Mouse (Mus musculus) intestine, postnatal 0 days (tissue): ENCODE data around the gene Mylk2. TPM values are rescaled to one million over a fixed set of nuclear protein-coding genes. Genes with fewer than 3 reads are reported as not detected.

ENCODE experiments used
- ATAC-seq: fragments of 200-750 bp; cut with Nextera tagmentation; 2 replicates; pipeline ENCODE4 v1.8.0; 2017; ENCODE audit warnings: mild to moderate bottlenecking, moderate TSS enrichment, moderate library complexity
- H3K27ac ChIP-seq: fragments of 300-500 bp; sonication (generic); 2 replicates; pipeline ENCODE4 v1.5.1; 2014; ENCODE audit warnings: mild to moderate bottlenecking, low read depth, low read length, moderate library complexity
- H3K27me3 ChIP-seq: fragments of 300-500 bp; sonication (generic); replicated peaks from 2 replicates; pipeline ENCODE4 v1.6.1; 2014; ENCODE audit warnings: low read length, mixed read lengths; ENCODE audit not compliant: control insufficient read depth, insufficient read depth
- H3K36me3 ChIP-seq: fragments of 300-500 bp; sonication (generic); 2 replicates; pipeline ENCODE4 v1.6.1; 2014; ENCODE audit warnings: mild to moderate bottlenecking, moderate library complexity; ENCODE audit not compliant: control insufficient read depth, insufficient read depth
- H3K4me1 ChIP-seq: fragments of 300-500 bp; sonication (generic); replicated peaks from 2 replicates; pipeline ENCODE4 v1.6.1; 2014; ENCODE audit warnings: antibody characterized with exemption, low read length, mixed read lengths; ENCODE audit not compliant: control insufficient read depth, insufficient read depth
- H3K4me2 ChIP-seq: fragments of 300-500 bp; sonication (generic); replicated peaks from 2 replicates; pipeline ENCODE4 v1.6.1; 2014; ENCODE audit warnings: low read depth, mild to moderate bottlenecking, moderate library complexity
- H3K4me3 ChIP-seq: fragments of 300-500 bp; sonication (generic); 2 replicates; pipeline ENCODE4 v1.5.1; 2014; ENCODE audit warnings: low read depth, low read length
- H3K9ac ChIP-seq: fragments of 300-500 bp; sonication (generic); 2 replicates; pipeline ENCODE4 v1.6.1; 2014; ENCODE audit warnings: mild to moderate bottlenecking, low read depth, low read length
- H3K9me3 ChIP-seq: fragments of 300-500 bp; sonication (generic); 2 replicates; pipeline ENCODE4 v1.6.1; 2016; ENCODE audit warnings: mixed run types; ENCODE audit not compliant: control insufficient read depth
- CTCF ChIP-seq: sonication (generic); IDR thresholded peaks from 2 replicates; pipeline ENCODE4 v1.5.1; 2016; ENCODE audit warnings: low read depth, mild to moderate bottlenecking, control low read depth, antibody characterized with exemption, moderate library complexity
- WGBS: fragments of 180-500 bp; shearing (Covaris S2); extraction: QIAGEN DNeasy Blood & Tissue Kit; methylation state at CpG from one replicate; pipeline ENCODE4 v1.1.7; 2014; 5-methylcytosine and 5-hydroxymethylcytosine counted together
- polyA plus RNA-seq: library from polyadenylated mRNA; unstranded; fragments of >200 nt; fragmentation: Nextera tagmentation; extraction: Ambion mirVana; gene quantifications from 2 replicates; pipeline ENCODE4 v1.2.1, GENCODE M21; 2015

Gene Mylk2
- polyA plus RNA-seq, 1 experiment from 2014 or later: not detected

DNA sequence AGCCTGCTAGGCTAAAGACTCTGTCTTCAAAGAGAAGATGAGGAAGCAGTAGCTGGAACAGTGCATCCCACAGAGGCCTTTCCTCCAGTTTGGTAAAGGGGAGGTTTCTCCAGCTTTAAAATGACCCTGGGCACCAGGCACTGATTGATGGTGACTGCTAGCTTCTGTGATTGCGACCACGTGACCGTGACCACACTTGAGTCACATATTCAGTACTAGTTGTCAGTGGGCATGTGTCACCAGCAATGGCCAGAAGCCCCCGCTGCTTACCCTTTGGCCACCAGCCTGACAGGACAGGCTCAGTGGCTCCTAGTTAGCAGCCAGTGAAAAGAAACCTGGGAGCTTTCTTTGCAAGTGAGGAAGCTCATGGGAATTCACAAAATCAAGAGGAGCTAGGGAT is 7.6 kb upstream of the Mylk2 start:
- 89% methylated on average over 4 of the region's 4 CpGs for WGBS

DNA sequence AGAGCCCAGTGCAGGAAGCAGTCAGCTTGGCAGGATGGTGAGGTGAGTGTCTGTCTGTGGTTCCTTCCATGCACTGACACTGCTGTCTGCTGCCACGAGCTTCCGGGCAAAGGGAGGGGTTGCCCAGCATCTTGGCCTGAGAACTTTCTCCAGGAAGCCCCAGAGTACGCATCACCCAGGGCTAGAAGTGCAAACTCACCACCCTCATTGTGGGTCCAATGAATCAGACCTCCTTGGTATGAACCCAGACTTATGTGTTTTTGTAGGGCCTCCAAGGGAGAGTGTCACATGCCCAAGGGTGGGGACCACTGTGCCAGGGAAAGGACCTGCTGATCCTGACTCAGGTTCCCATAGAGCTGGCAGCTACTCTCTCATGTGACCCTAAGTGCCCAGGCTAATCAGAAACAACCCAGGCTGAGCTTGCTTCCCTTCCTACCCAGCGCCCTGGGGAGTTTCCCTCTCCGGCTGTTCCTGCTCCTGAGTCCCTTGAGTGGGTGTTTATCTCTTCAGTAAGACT is 7.0 kb upstream of the Mylk2 start:
- H3K4me3 ChIP-seq: no peak overlapping the region
- no peaks in the 10 kb centered on the region for H3K27me3 ChIP-seq
- H3K4me2 ChIP-seq: no peak overlapping the region
- no peak for ATAC-seq
- TF ChIP-seq CTCF: no peak
- no peaks in the 10 kb centered on the region for H3K36me3 ChIP-seq
- no peak overlapping the region for H3K9ac ChIP-seq
- 56% methylated on average over 5 of the region's 5 CpGs for WGBS
- H3K4me1 ChIP-seq: no peaks in the 10 kb centered on the region
- H3K9me3 ChIP-seq: no peaks in the 10 kb centered on the region
- H3K27ac ChIP-seq: no peak overlapping the region

More for the DNA sequence above, 7.6 kb upstream of the Mylk2 start:
- Histone ChIP-seq H3K9ac (no peak overlapping the region), H3K4me1 (no peaks in the 10 kb centered on the region), H3K4me3 (no peak overlapping the region), H3K4me2 (no peak overlapping the region), H3K27me3 (no peaks in the 10 kb centered on the region), H3K9me3 (no peaks in the 10 kb centered on the region), H3K27ac (no peak overlapping the region), H3K36me3 (no peaks in the 10 kb centered on the region)
- no peak for TF ChIP-seq CTCF
- no peak for ATAC-seq

DNA sequence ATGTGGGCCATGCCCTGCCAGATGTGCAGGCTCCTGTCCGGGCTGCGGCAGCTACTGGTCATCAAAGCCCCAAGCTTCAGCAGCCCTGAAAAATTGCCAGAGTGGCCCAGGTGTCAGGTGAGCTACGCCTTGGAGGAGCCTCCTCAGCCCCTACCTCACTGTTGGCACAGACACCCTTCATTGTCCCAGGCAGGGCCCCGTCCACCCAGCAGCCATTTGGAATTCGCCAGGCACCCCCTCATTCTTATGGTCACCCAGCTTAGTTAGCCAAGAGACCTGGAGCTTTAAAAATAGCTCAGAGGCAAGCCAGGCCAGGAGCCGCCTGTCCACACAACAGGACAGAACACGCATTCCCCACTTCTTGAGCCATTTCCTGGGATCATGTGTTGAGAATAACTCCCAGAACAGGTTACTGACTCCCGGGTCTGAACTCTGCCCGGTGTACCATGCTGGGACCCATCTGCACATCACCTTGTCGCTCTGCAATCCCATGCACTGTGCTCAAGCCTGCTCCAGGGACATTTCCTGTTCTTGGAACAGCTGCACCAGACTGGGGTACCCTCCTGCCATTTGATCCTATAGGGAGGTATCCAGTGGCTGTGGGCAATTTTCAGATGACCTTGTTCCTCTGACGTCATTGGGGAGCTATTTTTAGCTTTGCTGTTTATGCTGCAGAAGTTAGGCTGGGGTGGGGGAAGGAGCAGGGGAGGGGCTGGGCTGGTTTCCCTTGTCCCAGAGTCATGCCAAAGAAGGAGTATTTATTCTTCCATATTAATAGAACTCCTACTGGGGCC is 5.9 kb upstream of the Mylk2 start:
- no peaks in the 10 kb centered on the region for H3K4me1 ChIP-seq
- no peak overlapping the region for H3K27ac ChIP-seq
- 56% methylated on average over 11 of the region's 11 CpGs for WGBS

DNA sequence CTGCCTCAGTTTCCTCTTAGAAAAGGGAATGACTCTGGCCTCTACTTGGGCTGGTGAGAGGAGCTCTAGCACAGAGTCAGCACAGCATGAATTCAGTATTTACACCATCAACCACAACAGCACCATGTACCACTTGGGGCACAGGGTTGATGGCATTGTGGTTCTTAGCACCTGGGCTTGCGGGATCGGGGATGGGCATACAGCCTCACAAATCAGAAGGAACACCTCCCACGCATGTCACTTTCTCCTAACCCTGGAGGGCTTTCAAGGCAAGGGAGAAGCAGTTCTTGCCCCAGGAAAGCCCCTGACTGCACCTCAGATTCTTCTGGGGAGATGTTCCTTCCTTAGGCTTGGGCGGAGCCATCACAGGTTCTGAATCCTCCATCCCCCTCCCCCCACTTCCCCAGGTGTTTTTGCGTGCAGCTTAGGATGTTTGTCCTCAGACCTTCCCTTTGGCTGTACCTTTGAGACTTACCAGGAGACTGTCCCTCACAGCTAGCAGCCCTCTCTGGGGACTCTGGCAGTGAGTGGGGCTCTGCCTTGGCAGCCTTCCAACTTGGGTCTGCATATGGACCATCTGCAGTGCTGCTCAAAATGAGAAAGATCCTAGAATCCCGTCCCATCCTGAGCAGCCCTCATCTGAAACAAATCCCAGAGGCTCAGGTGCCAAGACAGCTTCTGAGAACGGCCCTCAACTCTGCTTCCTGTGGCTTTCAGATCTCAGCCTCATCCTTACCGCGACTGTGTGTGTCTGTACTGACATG is 4.7 kb upstream of the Mylk2 start:
- Histone ChIP-seq H3K4me1 (no peaks in the 10 kb centered on the region), H3K27ac (no peak overlapping the region), H3K36me3 (no peaks in the 10 kb centered on the region), H3K9me3 (no peaks in the 10 kb centered on the region), H3K4me2 (no peak overlapping the region), H3K4me3 (no peak overlapping the region), H3K9ac (no peak overlapping the region), H3K27me3 (peaks cover 6% of the 10 kb centered on the region)
- TF ChIP-seq CTCF: no peak
- no peak for ATAC-seq
- WGBS: 55% methylated on average over 9 of the region's 9 CpGs

More for the DNA sequence above, 5.9 kb upstream of the Mylk2 start:
- ATAC-seq: no peak
- Histone ChIP-seq H3K4me3 (no peak overlapping the region), H3K9ac (no peak overlapping the region), H3K4me2 (no peak overlapping the region), H3K9me3 (no peaks in the 10 kb centered on the region), H3K36me3 (no peaks in the 10 kb centered on the region), H3K27me3 (no peaks in the 10 kb centered on the region)
- no peak for TF ChIP-seq CTCF

DNA sequence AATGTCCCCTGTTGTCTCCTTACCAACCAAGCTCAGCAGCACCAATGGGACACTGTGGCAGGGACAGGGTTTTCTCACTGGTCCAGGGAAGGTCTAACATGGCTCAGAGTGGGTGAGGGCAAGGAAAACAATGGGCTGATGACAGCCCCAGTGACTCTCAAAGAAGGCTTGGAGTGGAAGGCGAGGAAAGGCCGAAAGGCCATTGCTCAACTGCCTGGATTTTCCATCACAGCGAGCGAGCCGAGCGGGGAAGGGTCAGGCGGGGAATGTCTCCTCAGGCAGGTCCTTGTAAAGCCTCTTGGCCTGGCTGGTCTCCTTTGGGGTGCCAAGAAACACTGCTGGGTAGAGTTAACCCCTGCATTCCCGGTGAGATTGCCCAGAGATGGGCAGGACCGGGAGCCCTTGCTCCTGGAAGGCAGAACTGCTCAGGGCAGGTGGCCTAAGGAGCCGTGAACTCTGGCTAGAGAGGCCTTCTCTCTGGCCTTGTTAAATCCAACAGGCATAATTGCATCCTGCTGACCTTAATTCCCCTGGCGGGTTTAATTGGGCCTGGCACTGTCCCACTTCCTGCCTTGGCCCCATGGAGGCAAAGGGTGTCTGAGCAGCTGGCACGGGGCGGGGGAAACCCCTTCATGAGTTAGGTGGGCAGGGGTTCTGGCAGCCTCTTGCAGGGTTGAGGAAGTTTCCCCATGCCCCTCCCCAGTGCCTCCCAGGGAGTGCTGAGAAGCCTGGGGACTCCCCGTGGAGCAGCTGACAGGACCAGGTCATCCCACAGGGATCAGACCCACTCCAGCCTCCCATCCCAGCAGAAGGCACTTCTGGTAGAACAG is 3.8 kb upstream of the Mylk2 start:
- TF ChIP-seq CTCF: no peak
- no peak for ATAC-seq
- Histone ChIP-seq H3K27me3 (peaks cover 15% of the 10 kb centered on the region), H3K9ac (no peak overlapping the region), H3K27ac (no peak overlapping the region), H3K4me3 (no peak overlapping the region), H3K4me2 (no peak overlapping the region), H3K36me3 (no peaks in the 10 kb centered on the region), H3K9me3 (no peaks in the 10 kb centered on the region), H3K4me1 (no peaks in the 10 kb centered on the region)
- 70% methylated on average over 14 of the region's 14 CpGs for WGBS

DNA sequence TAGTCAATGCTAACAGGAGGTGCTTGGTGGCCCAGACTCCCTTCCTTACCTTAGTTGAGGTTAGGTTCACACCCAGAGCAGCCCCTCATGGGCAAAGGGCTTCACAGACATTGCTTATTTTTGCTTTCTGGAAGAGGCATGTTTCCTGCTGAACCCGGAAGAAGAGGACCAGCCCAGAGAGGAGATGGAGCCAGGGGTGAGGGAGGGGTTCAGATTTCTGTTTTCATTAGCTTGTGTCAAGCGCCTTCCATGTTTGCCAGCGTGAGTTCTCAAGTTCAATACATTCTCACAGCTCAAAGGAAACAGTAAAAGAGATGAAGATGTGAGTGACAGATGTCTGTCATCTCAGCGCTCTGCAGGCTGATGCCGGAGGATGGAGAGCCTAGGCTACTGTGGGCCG is 1.3 kb upstream of the Mylk2 start:
- H3K36me3 ChIP-seq: no peaks in the 10 kb centered on the region
- no peak for ATAC-seq
- WGBS: 78% methylated on average over 6 of the region's 6 CpGs

More for the DNA sequence above, 1.3 kb upstream of the Mylk2 start:
- no peak overlapping the region for H3K4me3 ChIP-seq
- H3K9ac ChIP-seq: no peak overlapping the region
- peaks cover 23% of the 10 kb centered on the region for H3K27me3 ChIP-seq
- TF ChIP-seq CTCF: no peak
- H3K4me2 ChIP-seq: no peak overlapping the region
- H3K4me1 ChIP-seq: no peaks in the 10 kb centered on the region
- H3K9me3 ChIP-seq: no peaks in the 10 kb centered on the region
- no peak overlapping the region for H3K27ac ChIP-seq
